Mouse (Mus musculus): ENCODE results near the gene Anp32e.

DNA sequence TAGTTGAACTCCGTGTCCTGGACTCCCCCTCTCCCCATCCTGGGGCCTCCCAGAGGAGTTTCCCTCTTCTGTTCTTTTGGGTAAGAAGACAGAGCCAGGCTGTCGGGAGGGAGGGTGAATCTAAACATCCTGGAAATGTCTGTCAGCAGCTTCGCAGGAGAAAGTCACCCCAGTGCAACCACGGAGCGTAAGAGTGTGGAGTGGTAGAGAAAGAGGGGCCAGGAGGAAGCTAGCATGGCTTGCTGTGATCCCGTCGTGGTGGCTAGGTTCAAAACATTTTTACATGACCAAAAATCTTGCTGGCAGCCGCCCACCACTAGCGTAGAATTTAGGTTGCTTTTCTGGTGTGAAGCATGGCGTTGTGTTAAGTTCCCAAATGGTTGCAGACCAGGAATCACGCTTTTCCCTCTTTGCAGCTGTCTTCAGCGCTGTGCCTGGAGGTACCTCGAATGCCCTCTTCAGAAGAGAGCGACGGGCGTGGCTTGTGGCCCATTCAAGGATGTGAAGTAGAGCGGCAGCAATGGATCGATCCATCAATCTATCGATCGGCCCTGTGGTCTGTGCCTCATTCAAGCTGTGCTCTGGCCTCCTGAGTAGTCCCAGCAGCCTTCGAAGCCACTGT, 57.1 kb downstream of the Anp32e start:
- TF ChIP-seq GATA1 (IDR thresholded peaks at IDR 0.05; ENCODE audit: low read length) (no peak), TAL1 (IDR thresholded peaks at IDR 0.05; ENCODE audit: low read length) (no peak)
